Mouse (Mus musculus) ES-CJ7 (cell line): ENCODE data around the gene Apbb2.

ENCODE experiments used
- DNase-seq: peaks from one replicate; pipeline ENCODE4 v3.0.0; 2011; ENCODE audit warnings: low read depth, low spot score

Apbb2 gene

GRCm38 (mm10) chr5:66602287-66602820, 16.2 kb downstream of the Apbb2 start:
- DNase-seq: peak; percentile 52

- no peak for DNase-seq
Observed at GRCm38 (mm10) chr5:66600415-66600814, 18.2 kb downstream of the Apbb2 start.

- peak; percentile 53 for DNase-seq
Observed at GRCm38 (mm10) chr5:66599888-66600287, 18.7 kb downstream of the Apbb2 start.

- DNase-seq: no peak
Observed at GRCm38 (mm10) chr5:66596296-66596695, 22.3 kb downstream of the Apbb2 start.

- DNase-seq: peak; percentile 72
Observed at GRCm38 (mm10) chr5:66594881-66595280, 23.7 kb downstream of the Apbb2 start.

- DNase-seq: no peak
Observed at GRCm38 (mm10) chr5:66586236-66586745, 32.3 kb downstream of the Apbb2 start.

GRCm38 (mm10) chr5:66583019-66583406, 35.6 kb downstream of the Apbb2 start:
- DNase-seq: no peak

- DNase-seq: no peak
Observed at GRCm38 (mm10) chr5:66582281-66583018, 36.1 kb downstream of the Apbb2 start.

- DNase-seq: peak; percentile 17
Observed at GRCm38 (mm10) chr5:66579066-66579465, 39.5 kb downstream of the Apbb2 start.

GRCm38 (mm10) chr5:66576299-66576698, 42.3 kb downstream of the Apbb2 start:
- no peak for DNase-seq

GRCm38 (mm10) chr5:66575148-66575547, 43.4 kb downstream of the Apbb2 start:
- DNase-seq: no peak

- peak; percentile 22 for DNase-seq
Observed at GRCm38 (mm10) chr5:66573266-66573665, 45.3 kb downstream of the Apbb2 start.

- DNase-seq: no peak
Observed at GRCm38 (mm10) chr5:66572086-66572855, 46.3 kb downstream of the Apbb2 start.

- no peak for DNase-seq
Observed at GRCm38 (mm10) chr5:66570709-66571108, 47.9 kb downstream of the Apbb2 start.

GRCm38 (mm10) chr5:66569141-66569801, 49.3 kb downstream of the Apbb2 start:
- DNase-seq: no peak

- DNase-seq: no peak
Observed at GRCm38 (mm10) chr5:66568002-66568401, 50.6 kb downstream of the Apbb2 start.

- DNase-seq: no peak
Observed at GRCm38 (mm10) chr5:66567424-66567823, 51.2 kb downstream of the Apbb2 start.

- DNase-seq: no peak
Observed at GRCm38 (mm10) chr5:66559591-66560175, 58.9 kb downstream of the Apbb2 start.

- no peak for DNase-seq
Observed at GRCm38 (mm10) chr5:66558094-66558493, 60.5 kb downstream of the Apbb2 start.

GRCm38 (mm10) chr5:66553933-66554332, 64.7 kb downstream of the Apbb2 start:
- no peak for DNase-seq

- DNase-seq: no peak
Observed at GRCm38 (mm10) chr5:66552246-66552645, 66.3 kb downstream of the Apbb2 start.

GRCm38 (mm10) chr5:66550292-66550691, 68.3 kb downstream of the Apbb2 start:
- no peak for DNase-seq
